Mouse (Mus musculus): ENCODE data around the gene Epsti1. TPM values are rescaled to one million over a fixed set of nuclear protein-coding genes. Genes with fewer than 3 reads are reported as not detected.

Epsti1 gene
- total and polyA plus RNA-seq, 2 experiments from 2014 or later: 0.19 to 0.46 TPM

GRCm38 (mm10) chr14:77929139-77929678, 25.2 kb downstream of the Epsti1 start:
- peaks cover 14% of the 10 kb centered on the region; the same call in 1 of the 2 replicates for H3K4me1 ChIP-seq (ENCODE audit: control insufficient read depth, insufficient read depth)
- 44% methylated on average over 2 of the region's 2 CpGs for WGBS
- no peak overlapping the region for H3K27ac ChIP-seq (ENCODE audit: low read depth)
- H3K27me3 ChIP-seq (ENCODE audit: control insufficient read depth, insufficient read depth, low read length): no peaks in the 10 kb centered on the region
- H3K4me3 ChIP-seq (ENCODE audit: low read depth, low read length): no peak overlapping the region
- H3K36me3 ChIP-seq (replicated peaks; ENCODE audit: control insufficient read depth, insufficient read depth, low read length): no peaks in the 10 kb centered on the region
- H3K4me2 ChIP-seq (ENCODE audit: low read depth, low read length): no peak overlapping the region
- H3K9ac ChIP-seq (replicated peaks; ENCODE audit: low read depth, low read length): no peak overlapping the region
- no peaks in the 10 kb centered on the region for H3K9me3 ChIP-seq (replicated peaks; ENCODE audit: control insufficient read depth, low read length)
- no peak for TF ChIP-seq EP300 (IDR thresholded peaks at IDR 0.05; ENCODE audit: low read depth)
- no peak for TF ChIP-seq CTCF (IDR thresholded peaks at IDR 0.05; ENCODE audit: low read depth)
- DNase-seq (ENCODE audit: low spot score): no peak
- ATAC-seq (ENCODE audit: insufficient read depth, low read depth): no peak

GRCm38 (mm10) chr14:77932150-77933047, 28.4 kb downstream of the Epsti1 start:
- peak; percentile 25 for DNase-seq (ENCODE audit: low spot score)
- H3K27me3 ChIP-seq (ENCODE audit: control insufficient read depth, insufficient read depth, low read length): no peaks in the 10 kb centered on the region
- peaks cover 14% of the 10 kb centered on the region; the same call in 1 of the 2 replicates for H3K4me1 ChIP-seq (ENCODE audit: control insufficient read depth, insufficient read depth)
- peak overlapping the region; percentile 35 for H3K4me2 ChIP-seq (ENCODE audit: low read depth, low read length)
- ATAC-seq (ENCODE audit: insufficient read depth, low read depth): peak; percentile 78
- H3K27ac ChIP-seq (ENCODE audit: low read depth): 0 out of 2 replicates have a peak overlapping the region, but pooled peaks have one; percentile 41
- H3K36me3 ChIP-seq (replicated peaks; ENCODE audit: control insufficient read depth, insufficient read depth, low read length): no peaks in the 10 kb centered on the region
- 18% methylated on average over 12 of the region's 12 CpGs for WGBS
- TF ChIP-seq CTCF (IDR thresholded peaks at IDR 0.05; ENCODE audit: low read depth) (no peak), EP300 (IDR thresholded peaks at IDR 0.05; ENCODE audit: low read depth) (no peak)
- no peaks in the 10 kb centered on the region for H3K9me3 ChIP-seq (replicated peaks; ENCODE audit: control insufficient read depth, low read length)
- no peak overlapping the region for H3K9ac ChIP-seq (replicated peaks; ENCODE audit: low read depth, low read length)
- H3K4me3 ChIP-seq (ENCODE audit: low read depth, low read length): no peak overlapping the region

- Histone ChIP-seq H3K27me3 (ENCODE audit: control insufficient read depth, insufficient read depth, low read length) (no peaks in the 10 kb centered on the region), H3K4me1 (ENCODE audit: control insufficient read depth, insufficient read depth) (peaks cover 14% of the 10 kb centered on the region; the same call in 1 of the 2 replicates), H3K4me3 (ENCODE audit: low read depth, low read length) (no peak overlapping the region), H3K36me3 (replicated peaks; ENCODE audit: control insufficient read depth, insufficient read depth, low read length) (no peaks in the 10 kb centered on the region), H3K9ac (replicated peaks; ENCODE audit: low read depth, low read length) (no peak overlapping the region), H3K4me2 (ENCODE audit: low read depth, low read length) (no peak overlapping the region), H3K9me3 (replicated peaks; ENCODE audit: control insufficient read depth, low read length) (no peaks in the 10 kb centered on the region), H3K27ac (ENCODE audit: low read depth) (no peak overlapping the region)
- ATAC-seq (ENCODE audit: insufficient read depth, low read depth): no peak
- TF ChIP-seq EP300 (IDR thresholded peaks at IDR 0.05; ENCODE audit: low read depth): no peak
- TF ChIP-seq CTCF (IDR thresholded peaks at IDR 0.05; ENCODE audit: low read depth): no peak
- WGBS: 66% methylated on average over 5 of the region's 5 CpGs
- peak; percentile 30 for DNase-seq (ENCODE audit: low spot score)
Measured at GRCm38 (mm10) chr14:77933243-77933642, 29.2 kb downstream of the Epsti1 start.

GRCm38 (mm10) chr14:77934431-77934830, 30.4 kb downstream of the Epsti1 start:
- Histone ChIP-seq H3K9ac (replicated peaks; ENCODE audit: low read depth, low read length) (no peak overlapping the region), H3K4me3 (ENCODE audit: low read depth, low read length) (no peak overlapping the region), H3K4me2 (ENCODE audit: low read depth, low read length) (no peak overlapping the region), H3K4me1 (ENCODE audit: control insufficient read depth, insufficient read depth) (peaks cover 14% of the 10 kb centered on the region; the same call in 1 of the 2 replicates), H3K9me3 (replicated peaks; ENCODE audit: control insufficient read depth, low read length) (no peaks in the 10 kb centered on the region), H3K27me3 (ENCODE audit: control insufficient read depth, insufficient read depth, low read length) (no peaks in the 10 kb centered on the region), H3K27ac (ENCODE audit: low read depth) (no peak overlapping the region), H3K36me3 (replicated peaks; ENCODE audit: control insufficient read depth, insufficient read depth, low read length) (no peaks in the 10 kb centered on the region)
- WGBS: 80% methylated on average over 3 of the region's 3 CpGs
- no peak for ATAC-seq (ENCODE audit: insufficient read depth, low read depth)
- TF ChIP-seq CTCF (IDR thresholded peaks at IDR 0.05; ENCODE audit: low read depth): no peak
- TF ChIP-seq EP300 (IDR thresholded peaks at IDR 0.05; ENCODE audit: low read depth): no peak
- no peak for DNase-seq (ENCODE audit: low spot score)

- Histone ChIP-seq H3K27me3 (ENCODE audit: control insufficient read depth, insufficient read depth, low read length) (no peaks in the 10 kb centered on the region), H3K27ac (ENCODE audit: low read depth) (no peak overlapping the region), H3K9ac (replicated peaks; ENCODE audit: low read depth, low read length) (no peak overlapping the region), H3K4me3 (ENCODE audit: low read depth, low read length) (no peak overlapping the region), H3K4me2 (ENCODE audit: low read depth, low read length) (no peak overlapping the region), H3K9me3 (replicated peaks; ENCODE audit: control insufficient read depth, low read length) (no peaks in the 10 kb centered on the region), H3K4me1 (ENCODE audit: control insufficient read depth, insufficient read depth) (no peaks in the 10 kb centered on the region), H3K36me3 (replicated peaks; ENCODE audit: control insufficient read depth, insufficient read depth, low read length) (no peaks in the 10 kb centered on the region)
- TF ChIP-seq CTCF (IDR thresholded peaks at IDR 0.05; ENCODE audit: low read depth) (peak; percentile 12; the same call in 1 of the 2 replicates), EP300 (IDR thresholded peaks at IDR 0.05; ENCODE audit: low read depth) (no peak)
- no peak for ATAC-seq (ENCODE audit: insufficient read depth, low read depth)
- 86% methylated on average over 1 of the region's 1 CpGs for WGBS
- DNase-seq (ENCODE audit: low spot score): no peak
Measured at GRCm38 (mm10) chr14:77941105-77941504, 37.1 kb downstream of the Epsti1 start.

Measured in heart, postnatal 0 days (tissue).